Mouse (Mus musculus) liver, adult 2 months (tissue): ENCODE measurements around the gene Ipcef1.

Experiments used
- CTCF ChIP-seq: fragments of 200-500 bp; IDR thresholded peaks from 2 replicates; pipeline ENCODE4 v1.5.1; 2011; ENCODE audit warnings: low read depth, low read length, control low read depth
- POLR2A ChIP-seq: fragments of 200-500 bp; IDR thresholded peaks from 2 replicates; pipeline ENCODE4 v1.6.1; 2011; ENCODE audit warnings: low read length, control low read depth; ENCODE audit not compliant: insufficient read depth; ENCODE audit errors: extremely low read depth

DNA sequence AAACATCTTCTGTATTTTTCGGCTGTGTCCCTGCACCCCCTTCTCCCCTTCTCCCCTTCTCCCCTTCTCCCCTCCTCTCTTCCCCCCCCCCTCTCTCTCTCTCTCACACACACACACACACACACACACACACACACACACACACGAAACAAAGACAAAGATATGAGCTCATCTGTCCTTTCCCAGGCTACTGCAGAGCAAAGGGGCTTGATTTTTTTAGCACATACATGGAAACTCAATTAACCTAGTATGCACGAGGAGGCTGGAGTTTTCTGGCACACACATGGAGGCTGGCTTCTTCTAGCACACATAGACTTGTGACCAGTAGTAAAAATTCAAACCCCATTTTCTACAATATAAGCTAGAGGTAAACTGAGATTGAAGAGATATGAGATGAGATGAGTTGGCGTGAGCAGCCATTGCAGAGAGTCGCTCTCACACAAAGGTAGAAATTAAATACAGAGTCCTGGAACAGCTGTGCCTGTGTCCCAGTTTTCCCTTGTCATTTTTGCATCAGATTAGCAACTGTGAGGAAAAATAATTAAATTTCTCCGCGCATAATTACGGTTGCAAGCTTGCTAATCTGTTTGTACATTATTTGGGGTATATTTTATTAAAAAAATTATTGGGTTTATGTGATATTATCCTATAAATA is 84.6 kb downstream of the Ipcef1 start:
- TF ChIP-seq POLR2A (no peak), CTCF (no peak)
